ENCODE assay signal across 8 mouse cellular contexts in the genomic region with DNA sequence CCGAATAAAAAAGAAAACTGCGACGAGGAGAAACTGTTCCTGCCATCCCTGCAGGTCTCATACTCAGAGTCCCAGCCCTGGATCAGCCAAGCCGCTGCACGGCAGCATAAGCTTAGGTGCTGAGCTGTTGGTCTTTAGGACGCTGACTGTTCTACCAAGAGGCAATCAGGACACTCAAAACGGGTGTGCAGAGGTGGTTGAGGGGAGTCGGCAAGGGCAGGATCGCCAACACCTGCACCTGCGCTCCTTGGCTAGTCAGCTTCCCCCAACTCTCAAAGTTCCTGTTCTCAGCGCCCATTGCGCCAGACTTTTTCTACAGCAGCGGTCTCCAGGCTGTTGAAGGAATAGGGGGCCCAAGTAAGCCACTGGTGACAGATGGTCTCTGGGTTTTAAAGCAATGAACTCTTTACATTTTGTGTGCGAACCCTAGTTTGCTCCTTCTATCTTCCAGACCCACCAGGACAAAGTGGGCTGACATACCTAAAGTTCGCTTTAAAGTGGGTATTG.
DNase-seq lines count a peak whose midpoint lies in the region; ATAC-seq and TF ChIP-seq lines count a peak whose summit lies in the region.

No protein-coding gene starts in this region.

- no peaks in the 10 kb centered on the region for H3K4me1 ChIP-seq in kidney, adult 2 months (ENCODE audit: control insufficient read depth, insufficient read depth, low read length)
- peaks cover 45% of the 10 kb centered on the region for H3K4me1 ChIP-seq in forebrain, embryonic 12.5 days
- H3K4me1 ChIP-seq in limb, embryonic 11.5 days (ENCODE audit: control insufficient read depth, insufficient read depth, low read length), result peaks cover 7% of the 10 kb centered on the region
- peaks cover 5% of the 10 kb centered on the region; the same call in 1 of the 2 replicates for H3K4me1 ChIP-seq in stomach, embryonic 15.5 days

- 11% methylated on average over 15 of the region's 15 CpGs for WGBS in kidney, adult 2 months
- WGBS in forebrain, embryonic 12.5 days, result under 1% methylated on average over 15 of the region's 15 CpGs
- WGBS in limb, embryonic 11.5 days, result 2% methylated on average over 15 of the region's 15 CpGs
- WGBS in stomach, embryonic 15.5 days, result 2% methylated on average over 15 of the region's 15 CpGs

- no peaks in the 10 kb centered on the region for H3K9me3 ChIP-seq in forebrain, embryonic 12.5 days
- no peaks in the 10 kb centered on the region for H3K9me3 ChIP-seq in limb, embryonic 11.5 days (ENCODE audit: control insufficient read depth, low read length)
- no peaks in the 10 kb centered on the region for H3K9me3 ChIP-seq in stomach, embryonic 15.5 days

- DNase-seq in kidney, adult 2 months, result peak; percentile 7
- no peak for DNase-seq in kidney, postnatal 36 days
- DNase-seq in limb, embryonic 11.5 days (ENCODE audit: low spot score), result peak; percentile 63
- no peak for DNase-seq in testis, postnatal 14 days (ENCODE audit: low spot score)
- DNase-seq in right cerebral cortex, postnatal 25 days, result no peak
- no peak for DNase-seq in frontal cortex, postnatal 10 days (ENCODE audit: low spot score in 2 of 2)

- no peak overlapping the region for H3K4me3 ChIP-seq in kidney, adult 2 months (ENCODE audit: insufficient read depth, low read depth, low read length)
- peak overlapping the region; percentile 76 for H3K4me3 ChIP-seq in forebrain, embryonic 12.5 days (replicated peaks)
- H3K4me3 ChIP-seq in limb, embryonic 11.5 days (ENCODE audit: low read depth, low read length), result peak overlapping the region; percentile 72; the same call in 1 of the 2 replicates
- H3K4me3 ChIP-seq in stomach, embryonic 15.5 days (replicated peaks), result peak overlapping the region; percentile 66

- H3K36me3 ChIP-seq in kidney, adult 2 months (ENCODE audit: control insufficient read depth, insufficient read depth, low read length), result no peaks in the 10 kb centered on the region
- no peaks in the 10 kb centered on the region for H3K36me3 ChIP-seq in forebrain, embryonic 12.5 days (replicated peaks)
- no peaks in the 10 kb centered on the region for H3K36me3 ChIP-seq in limb, embryonic 11.5 days (ENCODE audit: control insufficient read depth, insufficient read depth, low read length)
- no peaks in the 10 kb centered on the region for H3K36me3 ChIP-seq in stomach, embryonic 15.5 days

- no peak overlapping the region for H3K27ac ChIP-seq in kidney, adult 2 months (ENCODE audit: insufficient read depth, low read depth, low read length)
- no peak overlapping the region for H3K27ac ChIP-seq in forebrain, embryonic 12.5 days
- no peak overlapping the region for H3K27ac ChIP-seq in limb, embryonic 11.5 days (replicated peaks; ENCODE audit: low read depth, low read length)
- no peak overlapping the region for H3K27ac ChIP-seq in stomach, embryonic 15.5 days

- H3K27me3 ChIP-seq in kidney, adult 2 months (replicated peaks; ENCODE audit: control insufficient read depth, insufficient read depth, low read length), result peaks cover 4% of the 10 kb centered on the region
- H3K27me3 ChIP-seq in forebrain, embryonic 12.5 days, result peaks cover 68% of the 10 kb centered on the region
- peaks cover 43% of the 10 kb centered on the region for H3K27me3 ChIP-seq in limb, embryonic 11.5 days (ENCODE audit: control insufficient read depth, insufficient read depth, low read length)
- H3K27me3 ChIP-seq in stomach, embryonic 15.5 days (replicated peaks), result peaks cover 74% of the 10 kb centered on the region

- H3K9ac ChIP-seq in forebrain, embryonic 12.5 days, result no peak overlapping the region; the same call in 1 of the 2 replicates
- H3K9ac ChIP-seq in limb, embryonic 11.5 days (ENCODE audit: low read length), result no peak overlapping the region
- no peak overlapping the region for H3K9ac ChIP-seq in stomach, embryonic 15.5 days

- TF ChIP-seq POLR2A in kidney, adult 2 months (IDR thresholded peaks at IDR 0.05; ENCODE audit: low read depth, low read length), result no peak

- peak overlapping the region; percentile 96 for H3K4me2 ChIP-seq in forebrain, embryonic 12.5 days
- H3K4me2 ChIP-seq in limb, embryonic 11.5 days (ENCODE audit: low read depth, severe bottlenecking), result peak overlapping the region; percentile 97; the same call in 1 of the 2 replicates
- peak overlapping the region; percentile 95 for H3K4me2 ChIP-seq in stomach, embryonic 15.5 days

- TF ChIP-seq CTCF in kidney, adult 2 months (conservative IDR thresholded peaks at IDR 0.05; ENCODE audit: insufficient read depth, insufficient read length, low read depth, low read length), result no peak

- no peak for ATAC-seq in forebrain, embryonic 12.5 days (ENCODE audit: low FRiP score)
- no peak for ATAC-seq in limb, embryonic 11.5 days (ENCODE audit: insufficient number of reproducible peaks, low FRiP score, low TSS enrichment, low read depth)
- ATAC-seq in stomach, embryonic 15.5 days (ENCODE audit: insufficient read depth, low FRiP score, low read depth), result no peak

Comparison
In these comparisons a context has a peak if more than half of its experiments do, and no peak if none do; other contexts are left out.
1. DNase-seq: peak in kidney, adult 2 months (single experiment) and limb, embryonic 11.5 days (single experiment); none in kidney, postnatal 36 days (0 of 2), testis, postnatal 14 days (single experiment), right cerebral cortex, postnatal 25 days (single experiment) and frontal cortex, postnatal 10 days (0 of 2).
2. Peak in every context shown above with its lines, with median percentiles within 50 percentile points of each other: H3K4me2 ChIP-seq.